Mouse (Mus musculus) neural tube, embryonic 11.5 days (tissue): ENCODE results near the gene Rab3d. TPM values are rescaled to one million over a fixed set of nuclear protein-coding genes. Genes with fewer than 3 reads are reported as not detected.

Experiments
- ATAC-seq: fragments of 200-750 bp; cut with Nextera tagmentation; 2 replicates; pipeline ENCODE4 v1.8.0; 2017; ENCODE audit warnings: moderate number of reproducible peaks, mild to moderate bottlenecking, moderate TSS enrichment, moderate library complexity; ENCODE audit not compliant: insufficient read depth, low FRiP score, low TSS enrichment
- DNase-seq: peaks from one replicate; pipeline ENCODE4 v3.0.0-alpha.2; 2015; ENCODE audit warnings: low spot score
- H3K27ac ChIP-seq: fragments of 300-500 bp; sonication (generic); 2 replicates; pipeline ENCODE4 v1.5.1; 2014; ENCODE audit warnings: low read depth, mild to moderate bottlenecking, low read length
- H3K27me3 ChIP-seq: fragments of 300-500 bp; sonication (generic); 2 replicates; pipeline ENCODE4 v1.6.1; 2014; ENCODE audit warnings: mild to moderate bottlenecking, low read length, mixed read lengths; ENCODE audit not compliant: control insufficient read depth, insufficient read depth
- H3K36me3 ChIP-seq: fragments of 300-500 bp; sonication (generic); 2 replicates; pipeline ENCODE4 v1.6.1; 2014; ENCODE audit warnings: mild to moderate bottlenecking, low read length, moderate library complexity, mixed read lengths; ENCODE audit not compliant: control insufficient read depth, insufficient read depth
- H3K4me1 ChIP-seq: fragments of 300-500 bp; sonication (generic); 2 replicates; pipeline ENCODE4 v1.6.1; 2014; ENCODE audit warnings: low read length, mixed read lengths; ENCODE audit not compliant: control insufficient read depth, insufficient read depth
- H3K4me2 ChIP-seq: fragments of 300-500 bp; sonication (generic); 2 replicates; pipeline ENCODE4 v1.6.1; 2014; ENCODE audit warnings: low read depth, mild to moderate bottlenecking, moderate library complexity
- H3K4me3 ChIP-seq: fragments of 300-500 bp; sonication (generic); 2 replicates; pipeline ENCODE4 v1.5.1; 2014; ENCODE audit warnings: low read depth, low read length
- H3K9ac ChIP-seq: fragments of 300-500 bp; sonication (generic); 2 replicates; pipeline ENCODE4 v1.6.1; 2014; ENCODE audit warnings: mild to moderate bottlenecking, low read length
- H3K9me3 ChIP-seq: fragments of 300-500 bp; sonication (generic); 2 replicates; pipeline ENCODE4 v1.6.1; 2016; ENCODE audit warnings: low read length; ENCODE audit not compliant: control insufficient read depth
- WGBS: fragments of 180-500 bp; shearing (Covaris S2); extraction: QIAGEN DNeasy Blood & Tissue Kit; methylation state at CpG from one replicate; pipeline ENCODE4 v1.1.7; 2014; 5-methylcytosine and 5-hydroxymethylcytosine counted together
- polyA plus RNA-seq: library from polyadenylated mRNA; unstranded; fragments of >200 nt; fragmentation: Nextera tagmentation; extraction: Ambion mirVana; gene quantifications from 2 replicates; pipeline ENCODE4 v1.2.1, GENCODE M21; 2014

The Rab3d gene
- polyA plus RNA-seq, 1 experiment from 2014 or later: 12.7 TPM

GRCm38 (mm10) chr9:21934021-21934420 is 16.0 kb upstream of the Rab3d start:
- ATAC-seq (no peak), DNase-seq (no peak)
- Histone ChIP-seq H3K4me3 (no peak overlapping the region), H3K4me2 (no peak overlapping the region), H3K36me3 (no peaks in the 10 kb centered on the region), H3K27me3 (no peaks in the 10 kb centered on the region), H3K27ac (no peak overlapping the region), H3K4me1 (no peaks in the 10 kb centered on the region), H3K9ac (no peak overlapping the region), H3K9me3 (no peaks in the 10 kb centered on the region)
- WGBS: 88% methylated on average over 12 of the region's 12 CpGs

- Histone ChIP-seq H3K27ac (no peak overlapping the region), H3K36me3 (no peaks in the 10 kb centered on the region), H3K9ac (no peak overlapping the region), H3K4me3 (no peak overlapping the region), H3K27me3 (no peaks in the 10 kb centered on the region), H3K9me3 (no peaks in the 10 kb centered on the region), H3K4me2 (no peak overlapping the region), H3K4me1 (no peaks in the 10 kb centered on the region)
- 60% methylated on average over 12 of the region's 12 CpGs for WGBS
- DNase-seq (no peak), ATAC-seq (no peak)
Measured at GRCm38 (mm10) chr9:21932445-21933137, 14.6 kb upstream of the Rab3d start.

GRCm38 (mm10) chr9:21932006-21932405 is 14.0 kb upstream of the Rab3d start:
- Histone ChIP-seq H3K9me3 (no peaks in the 10 kb centered on the region), H3K36me3 (no peaks in the 10 kb centered on the region), H3K4me3 (no peak overlapping the region), H3K27me3 (no peaks in the 10 kb centered on the region), H3K27ac (no peak overlapping the region), H3K4me2 (no peak overlapping the region), H3K4me1 (no peaks in the 10 kb centered on the region), H3K9ac (no peak overlapping the region)
- DNase-seq: no peak
- ATAC-seq: no peak
- WGBS: 61% methylated on average over 2 of the region's 2 CpGs

- no peaks in the 10 kb centered on the region for H3K36me3 ChIP-seq
- ATAC-seq (no peak), DNase-seq (no peak)
- no peak overlapping the region for H3K4me3 ChIP-seq
- no peaks in the 10 kb centered on the region for H3K9me3 ChIP-seq
- no peaks in the 10 kb centered on the region for H3K4me1 ChIP-seq
- H3K4me2 ChIP-seq: no peak overlapping the region
- 82% methylated on average over 3 of the region's 3 CpGs for WGBS
- no peak overlapping the region for H3K9ac ChIP-seq
- no peaks in the 10 kb centered on the region for H3K27me3 ChIP-seq
- no peak overlapping the region for H3K27ac ChIP-seq
Measured at GRCm38 (mm10) chr9:21929208-21929607, 11.2 kb upstream of the Rab3d start.

- WGBS: under 1% methylated on average over 28 of the region's 28 CpGs
- peak; percentile 98 for ATAC-seq
- Histone ChIP-seq H3K4me3 (peak within 1 kb of the TSS; percentile 41), H3K36me3 (no peaks in the 10 kb centered on the region), H3K4me2 (peak within 1 kb of the TSS; percentile 39), H3K4me1 (no peaks in the 10 kb centered on the region), H3K27ac (no peak within 1 kb of the TSS), H3K9ac (peak within 1 kb of the TSS; percentile 58), H3K27me3 (no peaks in the 10 kb centered on the region), H3K9me3 (no peaks in the 10 kb centered on the region)
- DNase-seq: peak; percentile 96
Measured at GRCm38 (mm10) chr9:21927208-21927753, 9.3 kb upstream of the Rab3d start, which contains the start of the genes Ccdc159 and Tmem205. TSS of gene Ccdc159 (plus strand) at chr9:21927471. TSS of gene Tmem205 (minus strand) at chr9:21927556.

GRCm38 (mm10) chr9:21926784-21927183 is 8.8 kb upstream of the Rab3d start:
- H3K4me3 ChIP-seq: peak overlapping the region; percentile 41
- DNase-seq (no peak), ATAC-seq (no peak; the same call in 1 of the 2 replicates)
- H3K27ac ChIP-seq: no peak overlapping the region
- H3K4me2 ChIP-seq: peak overlapping the region; percentile 39
- 3% methylated on average over 6 of the region's 6 CpGs for WGBS
- H3K9ac ChIP-seq: peak overlapping the region; percentile 58
- H3K36me3 ChIP-seq: no peaks in the 10 kb centered on the region
- no peaks in the 10 kb centered on the region for H3K27me3 ChIP-seq
- H3K4me1 ChIP-seq: no peaks in the 10 kb centered on the region
- no peaks in the 10 kb centered on the region for H3K9me3 ChIP-seq

- Histone ChIP-seq H3K36me3 (no peaks in the 10 kb centered on the region), H3K4me2 (0 out of 2 replicates have a peak overlapping the region, but pooled peaks have one; percentile 39), H3K9ac (no peak overlapping the region), H3K4me1 (no peaks in the 10 kb centered on the region), H3K4me3 (no peak overlapping the region), H3K27ac (no peak overlapping the region), H3K9me3 (no peaks in the 10 kb centered on the region), H3K27me3 (no peaks in the 10 kb centered on the region)
- WGBS: 83% methylated on average over 6 of the region's 6 CpGs
- DNase-seq (no peak), ATAC-seq (no peak)
Measured at GRCm38 (mm10) chr9:21926155-21926554, 8.2 kb upstream of the Rab3d start.

GRCm38 (mm10) chr9:21925506-21925905 is 7.5 kb upstream of the Rab3d start:
- H3K4me1 ChIP-seq: no peaks in the 10 kb centered on the region
- no peaks in the 10 kb centered on the region for H3K36me3 ChIP-seq
- 96% methylated on average over 1 of the region's 1 CpGs for WGBS
- H3K4me2 ChIP-seq: no peak overlapping the region
- no peak overlapping the region for H3K9ac ChIP-seq
- H3K4me3 ChIP-seq: no peak overlapping the region
- DNase-seq (no peak), ATAC-seq (no peak)
- H3K27me3 ChIP-seq: no peaks in the 10 kb centered on the region
- no peak overlapping the region for H3K27ac ChIP-seq
- no peaks in the 10 kb centered on the region for H3K9me3 ChIP-seq

GRCm38 (mm10) chr9:21925034-21925433 is 7.0 kb upstream of the Rab3d start:
- Histone ChIP-seq H3K4me2 (no peak overlapping the region), H3K36me3 (no peaks in the 10 kb centered on the region), H3K9ac (no peak overlapping the region), H3K4me3 (no peak overlapping the region), H3K9me3 (no peaks in the 10 kb centered on the region), H3K27me3 (no peaks in the 10 kb centered on the region), H3K4me1 (no peaks in the 10 kb centered on the region), H3K27ac (no peak overlapping the region)
- 90% methylated on average over 3 of the region's 3 CpGs for WGBS
- DNase-seq (no peak), ATAC-seq (no peak)
